Mouse (Mus musculus) embryonic facial prominence, embryonic 15.5 days (tissue): ENCODE measurements at regions not wholly inside any gene's neighbourhood (a gene's known extent, or its start where the extent isn't known, plus 50 kb on each side); places are given as distances from the start of the nearest gene placed in this dataset.

Experiments
- ATAC-seq: fragments of 200-750 bp; cut with Nextera tagmentation; 2 replicates; pipeline ENCODE4 v1.8.0; 2017; ENCODE audit warnings: low read depth, moderate TSS enrichment; ENCODE audit not compliant: insufficient number of reproducible peaks, low FRiP score, low TSS enrichment
- H3K27ac ChIP-seq: fragments of 300-500 bp; sonication (generic); replicated peaks from 2 replicates; pipeline ENCODE4 v1.5.1; 2015; ENCODE audit warnings: mild to moderate bottlenecking, inconsistent platforms
- H3K27me3 ChIP-seq: fragments of 300-500 bp; sonication (generic); 2 replicates; pipeline ENCODE4 v1.6.1; 2015; ENCODE audit warnings: inconsistent platforms
- H3K36me3 ChIP-seq: fragments of 300-500 bp; sonication (generic); 2 replicates; pipeline ENCODE4 v1.6.1; 2015; ENCODE audit warnings: mild to moderate bottlenecking, inconsistent platforms
- H3K4me1 ChIP-seq: fragments of 300-500 bp; sonication (generic); 2 replicates; pipeline ENCODE4 v1.6.1; 2015; ENCODE audit warnings: inconsistent platforms
- H3K4me2 ChIP-seq: fragments of 300-500 bp; sonication (generic); replicated peaks from 2 replicates; pipeline ENCODE4 v1.6.1; 2015; ENCODE audit warnings: mild to moderate bottlenecking, inconsistent platforms
- H3K4me3 ChIP-seq: fragments of 300-500 bp; sonication (generic); replicated peaks from 2 replicates; pipeline ENCODE4 v1.5.1; 2015; ENCODE audit warnings: mild to moderate bottlenecking, inconsistent platforms
- H3K9ac ChIP-seq: fragments of 300-500 bp; sonication (generic); 2 replicates; pipeline ENCODE4 v1.6.1; 2015; ENCODE audit warnings: inconsistent platforms
- H3K9me3 ChIP-seq: fragments of 300-500 bp; sonication (generic); replicated peaks from 2 replicates; pipeline ENCODE4 v1.6.1; 2016; ENCODE audit warnings: inconsistent platforms
- WGBS: fragments of 180-500 bp; shearing (Covaris S2); methylation state at CpG from one replicate; pipeline ENCODE4 v1.1.7; 2015; 5-methylcytosine and 5-hydroxymethylcytosine counted together

- H3K4me2 ChIP-seq, result peak overlapping the region; percentile 39
- H3K36me3 ChIP-seq, result no peaks in the 10 kb centered on the region
- peaks cover 65% of the 10 kb centered on the region for H3K27me3 ChIP-seq
- H3K4me1 ChIP-seq, result peaks cover 22% of the 10 kb centered on the region
- WGBS, result 3% methylated on average over 14 of the region's 14 CpGs
- H3K4me3 ChIP-seq, result peak overlapping the region; percentile 26
- no peak overlapping the region for H3K9ac ChIP-seq
- ATAC-seq, result peak; percentile 66
- H3K9me3 ChIP-seq, result no peaks in the 10 kb centered on the region
- no peak overlapping the region for H3K27ac ChIP-seq
Measured at GRCm38 (mm10) chr4:114665684-114666083, 155.8 kb upstream of the Gm12830 start.

DNA sequence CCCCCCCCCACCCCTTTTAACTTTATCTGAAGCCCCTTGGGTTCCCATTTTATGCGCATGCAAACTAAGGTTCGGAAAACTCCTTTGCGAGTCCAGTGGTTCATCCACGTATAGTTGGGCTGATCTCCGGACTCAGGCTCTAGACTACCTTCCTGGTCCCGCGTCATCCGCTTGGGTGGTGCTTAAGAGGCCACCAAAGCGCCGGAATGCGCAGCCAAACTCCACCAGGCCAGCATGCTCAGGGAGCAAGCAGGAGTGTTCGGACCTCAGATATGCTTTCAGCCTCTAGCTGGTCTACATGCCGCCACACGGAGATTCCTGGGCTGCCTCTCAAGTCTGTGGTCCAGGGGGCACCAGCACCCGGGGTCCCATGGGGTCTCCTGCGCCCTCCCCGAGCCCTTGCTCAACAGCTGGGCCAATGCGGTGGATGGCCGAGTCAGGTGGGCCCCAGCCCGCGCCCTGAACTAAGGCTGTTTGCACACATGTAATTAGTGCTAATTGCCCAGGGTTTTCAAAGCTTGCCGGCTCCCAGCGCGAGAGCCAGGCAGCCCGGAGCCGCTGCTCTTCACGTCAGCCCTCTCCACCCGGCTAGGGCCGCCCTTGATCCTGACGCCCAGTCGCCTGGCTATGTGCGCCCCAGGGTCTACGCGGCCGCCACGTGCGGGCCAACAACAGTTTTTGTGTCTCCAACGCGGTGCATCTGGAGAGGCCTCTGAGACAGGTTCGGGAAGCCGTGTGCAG is 155.1 kb upstream of the Gm12830 start:
- H3K9ac ChIP-seq, result no peak overlapping the region
- H3K36me3 ChIP-seq, result no peaks in the 10 kb centered on the region
- peaks cover 65% of the 10 kb centered on the region for H3K27me3 ChIP-seq
- 5% methylated on average over 41 of the region's 41 CpGs for WGBS
- peaks cover 22% of the 10 kb centered on the region for H3K4me1 ChIP-seq
- peak overlapping the region; percentile 39 for H3K4me2 ChIP-seq
- ATAC-seq, result peak; percentile 58
- peak overlapping the region; percentile 26 for H3K4me3 ChIP-seq
- no peaks in the 10 kb centered on the region for H3K9me3 ChIP-seq
- no peak overlapping the region for H3K27ac ChIP-seq

- Histone ChIP-seq H3K4me1 (peaks cover 22% of the 10 kb centered on the region), H3K4me3 (peak overlapping the region; percentile 26), H3K36me3 (no peaks in the 10 kb centered on the region), H3K27ac (no peak overlapping the region), H3K9me3 (no peaks in the 10 kb centered on the region), H3K9ac (no peak overlapping the region), H3K27me3 (peaks cover 71% of the 10 kb centered on the region), H3K4me2 (peak overlapping the region; percentile 39)
- no peak for ATAC-seq
- 10% methylated on average over 13 of the region's 13 CpGs for whole genome bisulfite sequencing
Measured at GRCm38 (mm10) chr4:114666979-114667328, 154.6 kb upstream of the Gm12830 start.

DNA sequence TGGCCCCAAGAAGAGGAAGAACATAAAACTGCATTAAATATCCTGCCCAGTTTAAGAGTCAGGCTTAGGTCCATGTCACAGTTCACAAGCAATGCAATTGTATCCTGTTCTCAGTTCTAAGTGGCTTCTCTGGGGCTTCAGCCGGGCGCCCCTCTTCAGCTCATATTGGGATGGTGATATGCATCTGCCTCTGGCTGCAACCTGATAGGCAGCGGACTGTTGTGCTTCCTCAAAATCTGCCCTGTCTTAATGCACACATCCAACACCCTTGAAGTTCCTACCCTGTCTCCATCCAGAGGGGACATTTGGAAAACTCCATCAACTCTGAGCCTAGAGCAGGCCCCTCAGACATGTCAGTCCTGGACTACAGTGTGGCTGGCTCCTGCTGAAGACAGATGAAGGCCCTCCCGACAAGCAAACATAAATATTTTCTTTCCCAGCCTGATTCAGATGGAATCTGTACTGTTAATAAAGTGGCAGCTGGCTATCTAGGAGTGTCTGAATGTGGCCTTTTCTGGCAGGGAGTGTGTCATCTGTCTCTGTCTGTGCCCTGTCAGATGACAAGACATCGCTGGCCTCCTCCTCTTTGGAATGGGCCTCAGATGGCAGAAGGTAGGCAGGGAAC is 149.3 kb upstream of the Gm12830 start:
- Histone ChIP-seq H3K27me3 (peaks cover 42% of the 10 kb centered on the region), H3K9ac (no peak overlapping the region), H3K36me3 (no peaks in the 10 kb centered on the region), H3K4me2 (no peak overlapping the region), H3K9me3 (no peaks in the 10 kb centered on the region), H3K27ac (no peak overlapping the region), H3K4me3 (no peak overlapping the region), H3K4me1 (peaks cover 7% of the 10 kb centered on the region)
- WGBS, result 70% methylated on average over 5 of the region's 5 CpGs
- no peak for ATAC-seq

DNA sequence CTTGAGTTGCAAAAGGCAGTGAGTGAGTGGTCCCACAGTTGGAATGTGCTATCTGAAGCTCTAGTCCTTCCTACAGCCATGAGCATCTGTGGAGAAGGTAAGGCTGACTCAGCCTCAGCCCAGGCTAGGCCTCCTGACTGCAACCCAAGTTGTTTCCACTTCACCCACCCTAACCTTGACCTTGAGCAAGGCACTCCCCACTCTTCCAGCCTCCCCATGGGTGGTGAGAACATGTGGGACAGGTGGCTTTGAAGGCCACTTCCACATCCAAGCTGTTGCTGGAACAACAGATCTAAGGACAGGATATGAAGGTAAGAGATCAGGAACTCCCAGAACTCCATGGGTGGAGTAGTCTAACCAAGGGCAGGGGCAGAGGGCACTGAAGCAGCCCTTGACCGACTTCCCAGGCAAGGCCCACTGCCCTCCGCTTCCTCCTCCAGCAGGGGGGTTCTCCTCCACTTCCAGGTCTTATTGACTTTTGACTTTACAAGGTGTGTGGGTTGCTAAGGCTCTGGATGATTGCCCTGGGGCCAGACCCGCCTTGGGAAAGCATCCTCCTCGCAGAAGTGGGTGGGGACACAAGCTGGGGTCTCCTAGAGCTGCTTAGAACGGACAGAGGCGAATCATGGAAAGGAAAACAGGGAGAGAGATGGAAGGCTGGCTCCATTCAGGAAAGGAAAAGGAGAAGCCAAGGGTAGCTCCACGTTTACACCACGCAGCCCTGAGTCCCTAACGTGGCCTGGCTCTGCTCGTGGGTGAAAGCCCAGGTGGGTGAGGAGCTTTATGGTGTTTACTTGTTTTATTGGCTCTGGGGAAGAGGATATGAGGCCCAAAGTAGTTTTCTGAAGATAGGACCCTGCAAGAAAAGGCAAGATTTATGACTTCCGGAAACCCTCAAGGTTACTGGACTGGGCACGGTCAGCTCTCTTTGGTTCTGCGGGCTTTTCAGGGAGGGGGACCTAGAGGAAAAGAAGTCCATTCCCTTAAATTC is 144.3 kb upstream of the Gm12830 start:
- Histone ChIP-seq H3K9me3 (no peaks in the 10 kb centered on the region), H3K9ac (no peak overlapping the region), H3K4me1 (peaks cover 5% of the 10 kb centered on the region; the same call in 1 of the 2 replicates), H3K4me2 (no peak overlapping the region), H3K36me3 (no peaks in the 10 kb centered on the region), H3K27ac (no peak overlapping the region), H3K27me3 (peaks cover 18% of the 10 kb centered on the region), H3K4me3 (no peak overlapping the region)
- WGBS, result 80% methylated on average over 13 of the region's 13 CpGs
- no peak for ATAC-seq

DNA sequence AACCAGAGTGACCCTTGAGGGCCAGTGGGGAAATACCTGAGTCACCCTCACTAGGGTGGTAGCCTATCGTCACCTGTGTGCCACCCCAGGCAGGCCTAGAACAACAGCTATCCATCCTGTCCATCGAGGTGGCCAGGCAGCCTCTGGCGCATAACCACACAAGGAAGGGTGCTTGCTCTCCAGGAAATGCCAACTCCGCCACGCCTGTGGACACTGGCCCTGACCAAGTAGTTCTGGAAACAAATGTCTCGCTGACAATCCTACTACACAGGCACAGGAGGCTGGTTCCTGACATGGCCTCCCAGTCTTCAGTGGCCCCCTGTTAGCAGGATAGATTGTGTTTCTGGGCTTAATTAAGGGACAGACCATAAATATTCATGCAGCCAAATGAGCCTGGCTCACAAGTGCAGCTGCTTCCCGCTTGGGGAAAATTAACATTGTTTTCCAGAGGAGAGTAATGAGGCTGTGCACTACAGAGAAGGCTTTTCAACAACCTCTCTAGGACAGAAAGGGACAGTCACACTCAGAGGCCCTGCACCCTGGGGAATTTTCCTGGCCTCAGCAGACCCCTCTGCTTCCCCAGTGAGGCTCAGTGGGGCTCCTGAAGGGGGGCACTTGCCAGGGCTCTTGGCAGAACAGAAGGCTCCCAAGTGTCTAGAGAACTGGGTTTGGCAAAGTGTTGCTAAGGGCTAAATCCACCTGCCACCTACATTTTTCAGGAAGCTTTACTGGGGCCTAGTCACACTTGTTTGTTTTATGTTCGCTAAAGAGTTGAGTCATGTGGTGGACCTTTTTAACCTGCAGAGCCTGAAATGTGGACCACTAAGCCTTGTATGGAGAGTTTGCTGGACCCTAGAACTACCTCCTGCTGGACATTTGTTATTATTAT is 143.2 kb upstream of the Gm12830 start:
- H3K9me3 ChIP-seq, result no peaks in the 10 kb centered on the region
- no peak overlapping the region for H3K27ac ChIP-seq
- ATAC-seq, result peak; percentile 40; the same call in 1 of the 2 replicates
- H3K9ac ChIP-seq, result no peak overlapping the region
- H3K4me2 ChIP-seq, result no peak overlapping the region
- H3K4me1 ChIP-seq, result peaks cover 5% of the 10 kb centered on the region; the same call in 1 of the 2 replicates
- H3K27me3 ChIP-seq, result peaks cover 15% of the 10 kb centered on the region; the same call in 1 of the 2 replicates
- H3K4me3 ChIP-seq, result no peak overlapping the region
- H3K36me3 ChIP-seq, result no peaks in the 10 kb centered on the region
- 64% methylated on average over 8 of the region's 8 CpGs for WGBS

DNA sequence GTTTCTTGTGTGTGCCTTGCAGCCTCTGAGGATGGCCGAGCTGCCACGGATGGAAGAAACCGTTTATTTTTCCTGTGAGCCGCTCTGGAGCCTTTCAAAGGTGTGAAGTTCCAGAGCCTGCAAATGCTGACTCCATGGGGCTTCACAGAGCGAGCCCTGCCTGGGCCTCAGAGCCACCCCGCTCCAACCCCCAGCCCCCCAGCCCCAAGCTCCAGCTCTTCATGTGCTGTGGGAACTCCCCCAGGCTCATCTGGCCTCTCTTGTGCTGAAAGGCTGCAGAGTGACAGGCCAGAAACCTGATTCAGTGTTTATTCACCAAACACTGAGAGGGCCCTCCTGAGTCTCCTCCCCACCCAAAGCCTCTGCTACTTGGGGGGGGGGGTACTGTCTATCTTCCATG is 141.2 kb upstream of the Gm12830 start:
- Histone ChIP-seq H3K36me3 (no peaks in the 10 kb centered on the region), H3K27ac (no peak overlapping the region), H3K9me3 (no peaks in the 10 kb centered on the region), H3K4me3 (no peak overlapping the region), H3K4me2 (no peak overlapping the region), H3K4me1 (peaks cover 7% of the 10 kb centered on the region), H3K27me3 (peaks cover 16% of the 10 kb centered on the region), H3K9ac (no peak overlapping the region)
- no peak for ATAC-seq
- 25% methylated on average over 6 of the region's 6 CpGs for WGBS

GRCm38 (mm10) chr4:114682955-114683354 is 138.6 kb upstream of the Gm12830 start:
- Histone ChIP-seq H3K9me3 (no peaks in the 10 kb centered on the region), H3K27ac (no peak overlapping the region), H3K27me3 (peaks cover 26% of the 10 kb centered on the region), H3K4me1 (peaks cover 15% of the 10 kb centered on the region), H3K4me3 (no peak overlapping the region), H3K36me3 (no peaks in the 10 kb centered on the region), H3K9ac (no peak overlapping the region), H3K4me2 (no peak overlapping the region)
- WGBS, result 44% methylated on average over 7 of the region's 7 CpGs
- no peak for ATAC-seq

DNA sequence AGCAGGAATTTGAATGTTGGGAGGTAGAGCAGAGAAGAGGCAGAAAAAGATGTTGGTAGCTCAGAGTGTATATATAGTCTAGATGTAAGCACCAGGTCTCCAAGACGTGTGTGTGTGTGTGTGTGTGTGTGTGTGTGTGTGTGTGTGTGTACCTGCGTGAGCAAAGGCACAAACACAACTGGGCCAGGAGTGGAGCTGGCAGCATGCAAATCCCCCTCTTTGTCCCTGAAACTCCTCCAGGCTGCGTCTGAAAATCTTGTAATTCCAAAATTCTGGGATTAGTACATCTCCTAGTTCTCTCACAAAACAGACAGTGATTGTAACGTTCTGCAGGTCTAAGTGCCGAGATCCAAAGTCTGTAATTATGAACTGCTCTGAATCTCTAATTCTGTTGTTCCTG is 137.8 kb upstream of the Gm12830 start:
- no peaks in the 10 kb centered on the region for H3K9me3 ChIP-seq
- no peak overlapping the region for H3K4me2 ChIP-seq
- H3K27ac ChIP-seq, result no peak overlapping the region
- H3K27me3 ChIP-seq, result peaks cover 26% of the 10 kb centered on the region
- no peaks in the 10 kb centered on the region for H3K36me3 ChIP-seq
- H3K4me1 ChIP-seq, result peaks cover 21% of the 10 kb centered on the region
- WGBS, result 48% methylated on average over 5 of the region's 5 CpGs
- no peak for ATAC-seq
- H3K4me3 ChIP-seq, result no peak overlapping the region
- no peak overlapping the region for H3K9ac ChIP-seq

DNA sequence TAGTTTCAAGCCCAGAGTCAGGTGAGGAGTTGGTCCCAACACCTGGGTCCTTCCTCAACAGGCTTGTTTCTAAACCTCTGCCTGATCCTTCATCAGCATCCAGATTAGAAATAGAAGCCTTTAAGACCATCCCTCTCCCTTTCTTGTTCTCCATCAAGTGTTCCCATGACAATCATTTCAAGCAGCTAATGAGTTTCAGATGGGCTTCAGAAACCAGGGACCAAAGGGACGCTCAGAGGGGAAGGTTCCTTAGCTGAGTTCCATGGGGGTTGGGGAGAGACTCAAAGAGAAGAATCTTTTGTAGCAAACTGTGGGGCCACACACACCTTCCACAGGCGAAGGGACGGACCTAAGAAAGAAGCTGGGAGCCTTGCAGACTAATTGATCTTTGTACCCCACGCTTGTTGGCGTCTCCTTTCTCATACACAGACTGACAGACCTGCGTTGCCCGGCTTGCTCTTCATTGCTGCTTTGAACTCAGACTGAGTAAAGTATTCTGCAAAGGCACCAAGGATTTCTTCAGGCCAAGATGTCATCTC is 136.6 kb upstream of the Gm12830 start:
- no peak overlapping the region for H3K4me3 ChIP-seq
- peaks cover 23% of the 10 kb centered on the region for H3K4me1 ChIP-seq
- H3K27me3 ChIP-seq, result peaks cover 24% of the 10 kb centered on the region
- no peaks in the 10 kb centered on the region for H3K36me3 ChIP-seq
- no peak for ATAC-seq
- no peaks in the 10 kb centered on the region for H3K9me3 ChIP-seq
- WGBS, result 42% methylated on average over 7 of the region's 7 CpGs
- no peak overlapping the region for H3K27ac ChIP-seq
- no peak overlapping the region for H3K9ac ChIP-seq
- no peak overlapping the region for H3K4me2 ChIP-seq
